Mouse (Mus musculus): ENCODE measurements around the gene 1500009C09Rik. TPM values are rescaled to one million over a fixed set of nuclear protein-coding genes. Genes with fewer than 3 reads are reported as not detected.

1500009C09Rik gene
- 13.7 and 17.9 TPM in 2 replicates for polyA plus RNA-seq (2015; fragmentation: Nextera tagmentation; extraction: Ambion mirVana)

GRCm38 (mm10) chr15:82252097-82252496 is at the start of gene 1500009C09Rik:
1500009C09Rik (plus strand) TSS chr15:82252397.

GRCm38 (mm10) chr15:82212752-82213063 is 39.5 kb upstream of the 1500009C09Rik start, which contains the start of gene Shisa8:
Shisa8 (minus strand) TSS chr15:82212815.

GRCm38 (mm10) chr15:82223657-82224601 is 28.3 kb upstream of the 1500009C09Rik start, which contains the start of gene Tnfrsf13c:
Tnfrsf13c (minus strand) TSS chr15:82224369.

GRCm38 (mm10) chr15:82244115-82244804 is 7.9 kb upstream of the 1500009C09Rik start, which contains the start of gene Cenpm:
Cenpm (minus strand) TSS chr15:82244748.

GRCm38 (mm10) chr15:82274593-82274926 is 22.4 kb downstream of the 1500009C09Rik start, which contains the start of gene Sept3:
Sept3 (plus strand) TSS chr15:82274893.

GRCm38 (mm10) chr15:82298764-82299561 is 46.8 kb downstream of the 1500009C09Rik start, which contains the start of gene Wbp2nl:
Wbp2nl (plus strand) TSS chr15:82298954.

Other genes with a start within 250 kb of the 1500009C09Rik start
- 53.0 and 55.9 TPM in 2 replicates for gene Desi1, start 218.5 kb upstream of the 1500009C09Rik start, polyA plus RNA-seq (2015; fragmentation: Nextera tagmentation; extraction: Ambion mirVana)
- 248 and 267 TPM in 2 replicates for gene Snu13, start 204.8 kb upstream of the 1500009C09Rik start, polyA plus RNA-seq (2015; fragmentation: Nextera tagmentation; extraction: Ambion mirVana)
- not detected in 2 replicates for gene 4930407I10Rik, start 193.2 kb upstream of the 1500009C09Rik start, polyA plus RNA-seq (2015; fragmentation: Nextera tagmentation; extraction: Ambion mirVana)
- 0.09 and 0.10 TPM in 2 replicates for gene Mei1, start 182.4 kb upstream of the 1500009C09Rik start, polyA plus RNA-seq (2015; fragmentation: Nextera tagmentation; extraction: Ambion mirVana)
- 9.0 and 11.0 TPM in 2 replicates for gene Ccdc134, start 124.5 kb upstream of the 1500009C09Rik start, polyA plus RNA-seq (2015; fragmentation: Nextera tagmentation; extraction: Ambion mirVana)
- 151 and 162 TPM in 2 replicates for gene Srebf2, start 105.2 kb upstream of the 1500009C09Rik start, polyA plus RNA-seq (2015; fragmentation: Nextera tagmentation; extraction: Ambion mirVana)
- 18.3 and 22.7 TPM in 2 replicates for gene Shisa8, start 39.6 kb upstream of the 1500009C09Rik start, polyA plus RNA-seq (2015; fragmentation: Nextera tagmentation; extraction: Ambion mirVana)
- 0.97 and 1.0 TPM in 2 replicates for gene Tnfrsf13c, start 28.0 kb upstream of the 1500009C09Rik start, polyA plus RNA-seq (2015; fragmentation: Nextera tagmentation; extraction: Ambion mirVana)
- gene Cenpm, start 7.6 kb upstream of the 1500009C09Rik start, polyA plus RNA-seq (2015; fragmentation: Nextera tagmentation; extraction: Ambion mirVana) = 18.2 and 19.0 TPM in 2 replicates
- 311 and 334 TPM in 2 replicates for gene Sept3, start 22.5 kb downstream of the 1500009C09Rik start, polyA plus RNA-seq (2015; fragmentation: Nextera tagmentation; extraction: Ambion mirVana)
- 0.32 and 0.43 TPM in 2 replicates for gene Wbp2nl, start 46.6 kb downstream of the 1500009C09Rik start, polyA plus RNA-seq (2015; fragmentation: Nextera tagmentation; extraction: Ambion mirVana)
- gene Naga, start 86.5 kb downstream of the 1500009C09Rik start, polyA plus RNA-seq (2015; fragmentation: Nextera tagmentation; extraction: Ambion mirVana) = 36.0 and 38.9 TPM in 2 replicates
- gene Pheta2, start 86.5 kb downstream of the 1500009C09Rik start, polyA plus RNA-seq (2015; fragmentation: Nextera tagmentation; extraction: Ambion mirVana) = 1.4 and 1.5 TPM in 2 replicates
- gene Smdt1, start 86.6 kb downstream of the 1500009C09Rik start, polyA plus RNA-seq (2015; fragmentation: Nextera tagmentation; extraction: Ambion mirVana) = 467 TPM in 2 replicates
- 557 and 602 TPM in 2 replicates for gene Ndufa6, start 101.9 kb downstream of the 1500009C09Rik start, polyA plus RNA-seq (2015; fragmentation: Nextera tagmentation; extraction: Ambion mirVana)
- gene Cyp2d22, start 127.9 kb downstream of the 1500009C09Rik start, polyA plus RNA-seq (2015; fragmentation: Nextera tagmentation; extraction: Ambion mirVana) = 5.4 and 6.0 TPM in 2 replicates
- gene Cyp2d11, start 141.6 kb downstream of the 1500009C09Rik start, polyA plus RNA-seq (2015; fragmentation: Nextera tagmentation; extraction: Ambion mirVana) = not detected in 2 replicates
- gene Cyp2d10, start 154.8 kb downstream of the 1500009C09Rik start, polyA plus RNA-seq (2015; fragmentation: Nextera tagmentation; extraction: Ambion mirVana) = not detected in 2 replicates
- gene Cyp2d9, start 181.0 kb downstream of the 1500009C09Rik start, polyA plus RNA-seq (2015; fragmentation: Nextera tagmentation; extraction: Ambion mirVana) = not detected in 2 replicates

Data from neural tube, postnatal 0 days (tissue).